Mouse (Mus musculus): ENCODE measurements around the gene Mars. TPM values are rescaled to one million over a fixed set of nuclear protein-coding genes. Genes with fewer than 3 reads are reported as not detected.

Gene Mars
- 191 and 202 TPM in 2 replicates for polyA plus RNA-seq (2016; fragmentation: Nextera tagmentation; extraction: Ambion mirVana)

GRCm38 (mm10) chr10:127311476-127312355 is at the start of gene Mars:
Gene Mars, minus strand, starts transcription at chr10:127311786.
- Histone ChIP-seq H3K27ac (peak within 1 kb of the TSS; percentile 94), H3K4me3 (peak within 1 kb of the TSS; percentile 84), H3K27me3 (ENCODE audit: poor library complexity, severe bottlenecking) (no peaks in the 10 kb centered on the region), H3K36me3 (replicated peaks) (peaks cover 36% of the 10 kb centered on the region), H3K4me1 (peaks cover 13% of the 10 kb centered on the region), H3K9me3 (no peaks in the 10 kb centered on the region)
- peak; percentile 95 for DNase-seq (ENCODE audit: extremely low spot score, low spot score)
- under 1% methylated on average over 65 of the region's 65 CpGs for WGBS

GRCm38 (mm10) chr10:127360714-127361113 is 49.1 kb upstream of the Mars start:
- WGBS, result 90% methylated on average over 3 of the region's 3 CpGs
- DNase-seq (ENCODE audit: extremely low spot score, low spot score), result no peak
- Histone ChIP-seq H3K4me3 (no peak overlapping the region), H3K4me1 (peaks cover 1% of the 10 kb centered on the region), H3K9me3 (no peaks in the 10 kb centered on the region), H3K36me3 (replicated peaks) (no peaks in the 10 kb centered on the region), H3K27ac (no peak overlapping the region), H3K27me3 (ENCODE audit: poor library complexity, severe bottlenecking) (0 out of 2 replicates have a peak, but pooled peaks cover 4% of the 10 kb centered on the region)

- H3K27me3 ChIP-seq (ENCODE audit: poor library complexity, severe bottlenecking), result peaks cover 28% of the 10 kb centered on the region
- 60% methylated on average over 10 of the region's 10 CpGs for WGBS
- H3K4me1 ChIP-seq, result peaks cover 18% of the 10 kb centered on the region
- DNase-seq (ENCODE audit: extremely low spot score, low spot score), result no peak
- no peak overlapping the region for H3K4me3 ChIP-seq
- H3K27ac ChIP-seq, result no peak overlapping the region
- no peaks in the 10 kb centered on the region for H3K9me3 ChIP-seq
- no peaks in the 10 kb centered on the region for H3K36me3 ChIP-seq (replicated peaks)
Observed at GRCm38 (mm10) chr10:127355336-127355735, 43.8 kb upstream of the Mars start.

GRCm38 (mm10) chr10:127353909-127354895 is 42.6 kb upstream of the Mars start, which contains the start of gene Inhbe:
Gene Inhbe, minus strand, starts transcription at chr10:127354411.
- Histone ChIP-seq H3K27me3 (ENCODE audit: poor library complexity, severe bottlenecking) (peaks cover 37% of the 10 kb centered on the region), H3K4me3 (no peak within 1 kb of the TSS), H3K36me3 (replicated peaks) (no peaks in the 10 kb centered on the region), H3K4me1 (peaks cover 22% of the 10 kb centered on the region), H3K9me3 (no peaks in the 10 kb centered on the region), H3K27ac (no peak within 1 kb of the TSS)
- WGBS, result 89% methylated on average over 18 of the region's 18 CpGs
- no peak for DNase-seq (ENCODE audit: extremely low spot score, low spot score)

GRCm38 (mm10) chr10:127352766-127353165 is 41.2 kb upstream of the Mars start:
- H3K4me1 ChIP-seq, result peaks cover 22% of the 10 kb centered on the region
- 92% methylated on average over 11 of the region's 11 CpGs for WGBS
- DNase-seq (ENCODE audit: extremely low spot score, low spot score), result no peak

GRCm38 (mm10) chr10:127352187-127352586 is 40.6 kb upstream of the Mars start:
- DNase-seq (ENCODE audit: extremely low spot score, low spot score), result no peak

More at GRCm38 (mm10) chr10:127352766-127353165, 41.2 kb upstream of the Mars start:
- Histone ChIP-seq H3K9me3 (no peaks in the 10 kb centered on the region), H3K4me3 (no peak overlapping the region), H3K36me3 (replicated peaks) (no peaks in the 10 kb centered on the region), H3K27me3 (ENCODE audit: poor library complexity, severe bottlenecking) (peaks cover 37% of the 10 kb centered on the region), H3K27ac (no peak overlapping the region)

GRCm38 (mm10) chr10:127351719-127352118 is 40.1 kb upstream of the Mars start:
- Histone ChIP-seq H3K36me3 (replicated peaks) (no peaks in the 10 kb centered on the region), H3K27me3 (ENCODE audit: poor library complexity, severe bottlenecking) (peaks cover 33% of the 10 kb centered on the region), H3K27ac (no peak overlapping the region), H3K4me3 (no peak overlapping the region), H3K4me1 (peaks cover 22% of the 10 kb centered on the region), H3K9me3 (no peaks in the 10 kb centered on the region)
- no peak for DNase-seq (ENCODE audit: extremely low spot score, low spot score)
- 73% methylated on average over 8 of the region's 8 CpGs for WGBS

More at GRCm38 (mm10) chr10:127352187-127352586, 40.6 kb upstream of the Mars start:
- H3K4me3 ChIP-seq, result no peak overlapping the region
- no peaks in the 10 kb centered on the region for H3K36me3 ChIP-seq (replicated peaks)
- peaks cover 22% of the 10 kb centered on the region for H3K4me1 ChIP-seq
- H3K27ac ChIP-seq, result no peak overlapping the region
- H3K27me3 ChIP-seq (ENCODE audit: poor library complexity, severe bottlenecking), result peaks cover 36% of the 10 kb centered on the region
- H3K9me3 ChIP-seq, result no peaks in the 10 kb centered on the region
- WGBS, result 91% methylated on average over 9 of the region's 9 CpGs

- Histone ChIP-seq H3K27ac (0 out of 2 replicates have a peak overlapping the region, but pooled peaks have one; percentile 32), H3K4me1 (peaks cover 22% of the 10 kb centered on the region), H3K4me3 (peak overlapping the region; percentile 31; the same call in 1 of the 2 replicates)
Observed at GRCm38 (mm10) chr10:127351285-127351595, 39.7 kb upstream of the Mars start.

GRCm38 (mm10) chr10:127350594-127351284 is 39.2 kb upstream of the Mars start:
- 16% methylated on average over 24 of the region's 24 CpGs for WGBS
- H3K27me3 ChIP-seq (ENCODE audit: poor library complexity, severe bottlenecking), result peaks cover 33% of the 10 kb centered on the region
- no peaks in the 10 kb centered on the region for H3K9me3 ChIP-seq
- no peaks in the 10 kb centered on the region for H3K36me3 ChIP-seq (replicated peaks)
- 0 out of 2 replicates have a peak overlapping the region, but pooled peaks have one; percentile 32 for H3K27ac ChIP-seq
- peak overlapping the region; percentile 31 for H3K4me3 ChIP-seq
- H3K4me1 ChIP-seq, result peaks cover 21% of the 10 kb centered on the region
- DNase-seq (ENCODE audit: extremely low spot score, low spot score), result peak; percentile 78

More at GRCm38 (mm10) chr10:127351285-127351595, 39.7 kb upstream of the Mars start:
- Histone ChIP-seq H3K36me3 (replicated peaks) (no peaks in the 10 kb centered on the region), H3K9me3 (no peaks in the 10 kb centered on the region), H3K27me3 (ENCODE audit: poor library complexity, severe bottlenecking) (peaks cover 33% of the 10 kb centered on the region)
- 87% methylated on average over 8 of the region's 8 CpGs for WGBS
- no peak for DNase-seq (ENCODE audit: extremely low spot score, low spot score)

- peaks cover 33% of the 10 kb centered on the region for H3K27me3 ChIP-seq (ENCODE audit: poor library complexity, severe bottlenecking)
- peaks cover 14% of the 10 kb centered on the region for H3K4me1 ChIP-seq
- no peaks in the 10 kb centered on the region for H3K9me3 ChIP-seq
- H3K36me3 ChIP-seq (replicated peaks), result no peaks in the 10 kb centered on the region
- WGBS, result 80% methylated on average over 8 of the region's 8 CpGs
- H3K27ac ChIP-seq, result no peak overlapping the region
- no peak overlapping the region for H3K4me3 ChIP-seq
- DNase-seq (ENCODE audit: extremely low spot score, low spot score), result no peak
Observed at GRCm38 (mm10) chr10:127349810-127350209, 38.2 kb upstream of the Mars start.

- no peak overlapping the region for H3K27ac ChIP-seq
- 71% methylated on average over 4 of the region's 4 CpGs for WGBS
- H3K36me3 ChIP-seq (replicated peaks), result no peaks in the 10 kb centered on the region
- H3K27me3 ChIP-seq (ENCODE audit: poor library complexity, severe bottlenecking), result peaks cover 27% of the 10 kb centered on the region
- H3K9me3 ChIP-seq, result no peaks in the 10 kb centered on the region
- H3K4me1 ChIP-seq, result peaks cover 14% of the 10 kb centered on the region
- no peak for DNase-seq (ENCODE audit: extremely low spot score, low spot score)
- no peak overlapping the region for H3K4me3 ChIP-seq
Observed at GRCm38 (mm10) chr10:127348957-127349356, 37.4 kb upstream of the Mars start.

- no peaks in the 10 kb centered on the region for H3K36me3 ChIP-seq (replicated peaks)
- H3K4me3 ChIP-seq, result no peak overlapping the region
- 88% methylated on average over 3 of the region's 3 CpGs for WGBS
- no peak overlapping the region for H3K27ac ChIP-seq
- H3K4me1 ChIP-seq, result peaks cover 27% of the 10 kb centered on the region
- H3K9me3 ChIP-seq, result no peaks in the 10 kb centered on the region
- DNase-seq (ENCODE audit: extremely low spot score, low spot score), result no peak
- H3K27me3 ChIP-seq (ENCODE audit: poor library complexity, severe bottlenecking), result peaks cover 31% of the 10 kb centered on the region
Observed at GRCm38 (mm10) chr10:127346173-127346572, 34.6 kb upstream of the Mars start.
